Mouse (Mus musculus) bone marrow macrophage, adult 2 months (primary cell): ENCODE data around the gene Pfn2.
"Not testable (repeated sequence)": the region's sequence is repeated elsewhere in the genome, so short reads cannot be mapped to it uniquely, and the experiment has no call there.

Experiments used
- CTCF ChIP-seq: IDR thresholded peaks from 2 replicates; pipeline ENCODE4 v1.5.1; 2012; ENCODE audit warnings: low read depth, mild to moderate bottlenecking, low read length, moderate library complexity
- POLR2A ChIP-seq: IDR thresholded peaks from 2 replicates; pipeline ENCODE4 v1.6.1; 2012; ENCODE audit warnings: mild to moderate bottlenecking, low read depth, low read length, borderline replicate concordance

- TF ChIP-seq POLR2A, CTCF: not testable (repeated sequence)
Observed at GRCm38 (mm10) chr3:57795071-57795470, 52.8 kb downstream of the Pfn2 start.
